Mouse (Mus musculus) pancreas, adult 10 weeks (tissue): Measurements from ENCODE around the gene Ankfn1. TPM values are rescaled to one million over a fixed set of nuclear protein-coding genes. Genes with fewer than 3 reads are reported as not detected.

Experiments
- polyA plus RNA-seq: library from polyadenylated mRNA; stranded (reverse); fragments of 350-450 nt; fragmentation: Illumina TruSeq; extraction: RNeasy Lipid Tissue Mini Kit (QIAGEN cat#74804); gene quantifications from one replicate; pipeline ENCODE4 v1.2.3, GENCODE M21; 2015; ENCODE audit warnings: low read depth, low replicate concordance; ENCODE audit not compliant: insufficient read depth

The Ankfn1 gene
- polyA plus RNA-seq: not detected

DNA sequence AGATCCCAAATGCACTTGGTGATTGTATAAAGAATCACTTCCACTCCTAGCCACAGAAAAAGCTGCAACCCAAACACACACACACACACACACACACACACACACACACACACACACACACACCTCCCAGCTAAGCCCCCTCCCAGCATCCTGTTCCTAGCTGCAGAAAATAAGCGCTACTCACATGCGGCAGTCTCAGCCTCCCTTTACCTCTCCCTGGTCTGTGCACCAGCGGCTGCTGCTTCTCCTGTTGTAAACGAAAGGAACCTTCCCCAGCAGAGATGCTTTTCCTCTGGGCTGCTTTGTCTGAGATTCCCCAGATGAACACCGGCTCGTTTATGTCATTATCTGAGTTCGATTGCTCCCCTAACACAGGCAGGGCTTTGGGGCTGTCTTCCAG lies at the start of gene Ankfn1:
Gene Ankfn1, minus strand, starts transcription at position 223 of the 400 bp plus-strand sequence.

Other genes starting within 250 kb of the Ankfn1 start
- gene Pctp, start 225.2 kb upstream of the Ankfn1 start, polyA plus RNA-seq: 0.59 TPM